Mouse (Mus musculus): ENCODE measurements at regions not wholly inside any gene's neighbourhood (a gene's known extent, or its start where the extent isn't known, plus 50 kb on each side); places are given as distances from the start of the nearest gene placed in this dataset.

DNA sequence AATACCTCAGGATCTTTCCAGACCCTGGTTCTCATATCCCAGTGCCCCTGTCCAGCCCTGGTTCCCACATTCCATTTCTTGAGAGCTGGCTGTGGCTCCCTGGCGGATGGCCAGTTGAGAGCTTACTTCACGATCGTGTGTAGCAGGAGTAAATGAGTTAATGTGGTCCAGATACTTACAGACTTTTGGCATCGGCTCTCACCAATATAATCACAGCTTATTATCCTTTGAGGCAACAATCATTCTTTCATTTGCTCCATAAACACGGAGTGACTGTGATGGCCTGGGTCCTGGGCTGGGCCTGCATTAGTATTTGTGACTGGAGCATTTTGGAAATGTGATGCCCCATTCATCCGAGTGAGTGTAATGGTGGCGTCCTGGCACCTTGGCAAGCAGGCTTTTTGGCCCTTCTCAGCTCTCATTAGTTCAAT is 103.5 kb downstream of the Btg1 start:
- Histone ChIP-seq H3K4me2 (no peak overlapping the region), H3K27ac (ENCODE audit: low read depth, low read length) (no peak overlapping the region), H3K9me3 (ENCODE audit: control insufficient read depth, low read length) (no peaks in the 10 kb centered on the region), H3K4me1 (ENCODE audit: control insufficient read depth, insufficient read depth, low read length) (peaks cover 12% of the 10 kb centered on the region), H3K9ac (ENCODE audit: low read length) (no peak overlapping the region), H3K27me3 (ENCODE audit: control insufficient read depth, insufficient read depth, low read length) (no peaks in the 10 kb centered on the region), H3K36me3 (ENCODE audit: control insufficient read depth, insufficient read depth, low read length) (no peaks in the 10 kb centered on the region), H3K4me3 (ENCODE audit: low read depth, low read length) (no peak overlapping the region)
- peak; percentile 65 for DNase-seq (ENCODE audit: low spot score, missing footprints)
- no peak for ATAC-seq (ENCODE audit: low FRiP score)
- WGBS = 80% methylated on average over 7 of the region's 7 CpGs

DNA sequence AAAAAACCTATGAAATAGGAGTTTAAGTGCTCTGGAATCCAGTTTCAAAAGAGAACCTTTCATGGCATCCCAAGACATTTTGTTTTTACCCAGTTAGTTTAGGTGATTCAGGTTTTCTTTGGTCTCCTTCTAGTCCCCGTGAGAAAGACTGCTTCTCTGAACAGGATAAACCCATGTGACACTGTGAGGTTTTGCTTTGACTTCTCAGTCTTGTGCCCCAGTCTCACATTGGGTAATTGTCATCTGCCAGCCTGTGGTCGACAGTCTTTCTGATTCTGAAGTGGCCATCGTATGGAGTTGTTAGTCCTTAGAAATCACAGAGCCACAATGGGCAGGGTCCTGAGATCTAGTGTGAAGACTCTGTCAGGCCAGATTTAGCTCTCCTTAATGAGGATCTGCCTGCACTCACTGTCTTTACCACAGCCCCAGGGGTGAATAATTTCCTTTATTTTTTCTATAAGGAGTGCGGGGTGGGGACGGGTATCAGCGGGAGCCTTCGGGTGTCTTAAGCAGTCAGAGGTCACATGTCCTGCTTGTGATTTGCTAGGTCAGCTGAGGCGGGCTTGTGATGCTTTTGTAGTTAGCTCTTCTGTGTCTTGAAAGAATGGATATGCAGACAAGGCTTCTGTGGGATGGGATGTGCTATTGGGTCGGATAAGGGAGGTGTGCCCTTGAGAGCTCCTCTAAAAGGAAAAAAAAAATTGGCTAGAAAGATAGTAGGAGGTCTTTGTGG is 104.3 kb downstream of the Btg1 start:
- Histone ChIP-seq H3K9me3 (ENCODE audit: control insufficient read depth, low read length) (no peaks in the 10 kb centered on the region), H3K27ac (ENCODE audit: low read depth, low read length) (no peak overlapping the region), H3K4me2 (no peak overlapping the region), H3K36me3 (ENCODE audit: control insufficient read depth, insufficient read depth, low read length) (no peaks in the 10 kb centered on the region), H3K4me1 (ENCODE audit: control insufficient read depth, insufficient read depth, low read length) (peaks cover 12% of the 10 kb centered on the region), H3K9ac (ENCODE audit: low read length) (no peak overlapping the region), H3K4me3 (ENCODE audit: low read depth, low read length) (no peak overlapping the region), H3K27me3 (ENCODE audit: control insufficient read depth, insufficient read depth, low read length) (no peaks in the 10 kb centered on the region)
- ATAC-seq (ENCODE audit: low FRiP score) = peak; percentile 33
- peak; percentile 84 for DNase-seq (ENCODE audit: low spot score, missing footprints)
- WGBS = 27% methylated on average over 9 of the region's 9 CpGs

- peak; percentile 93 for ATAC-seq (ENCODE audit: low FRiP score)
- no peaks in the 10 kb centered on the region for H3K36me3 ChIP-seq (ENCODE audit: control insufficient read depth, insufficient read depth, low read length)
- no peak overlapping the region for H3K27ac ChIP-seq (ENCODE audit: low read depth, low read length)
- peak; percentile 88 for DNase-seq (ENCODE audit: low spot score, missing footprints)
- no peaks in the 10 kb centered on the region for H3K27me3 ChIP-seq (ENCODE audit: control insufficient read depth, insufficient read depth, low read length)
- H3K4me3 ChIP-seq (ENCODE audit: low read depth, low read length) = no peak overlapping the region
- WGBS = 31% methylated on average over 9 of the region's 9 CpGs
- H3K4me1 ChIP-seq (ENCODE audit: control insufficient read depth, insufficient read depth, low read length) = peaks cover 9% of the 10 kb centered on the region
- H3K9me3 ChIP-seq (ENCODE audit: control insufficient read depth, low read length) = no peaks in the 10 kb centered on the region
- H3K4me2 ChIP-seq = no peak overlapping the region
- H3K9ac ChIP-seq (ENCODE audit: low read length) = no peak overlapping the region
These were observed 105.7 kb downstream of the Btg1 start for GRCm38 (mm10) chr10:96722491-96722890.

- 93% methylated on average over 6 of the region's 6 CpGs for WGBS
These were observed 106.3 kb downstream of the Btg1 start for GRCm38 (mm10) chr10:96723071-96723470.

DNA sequence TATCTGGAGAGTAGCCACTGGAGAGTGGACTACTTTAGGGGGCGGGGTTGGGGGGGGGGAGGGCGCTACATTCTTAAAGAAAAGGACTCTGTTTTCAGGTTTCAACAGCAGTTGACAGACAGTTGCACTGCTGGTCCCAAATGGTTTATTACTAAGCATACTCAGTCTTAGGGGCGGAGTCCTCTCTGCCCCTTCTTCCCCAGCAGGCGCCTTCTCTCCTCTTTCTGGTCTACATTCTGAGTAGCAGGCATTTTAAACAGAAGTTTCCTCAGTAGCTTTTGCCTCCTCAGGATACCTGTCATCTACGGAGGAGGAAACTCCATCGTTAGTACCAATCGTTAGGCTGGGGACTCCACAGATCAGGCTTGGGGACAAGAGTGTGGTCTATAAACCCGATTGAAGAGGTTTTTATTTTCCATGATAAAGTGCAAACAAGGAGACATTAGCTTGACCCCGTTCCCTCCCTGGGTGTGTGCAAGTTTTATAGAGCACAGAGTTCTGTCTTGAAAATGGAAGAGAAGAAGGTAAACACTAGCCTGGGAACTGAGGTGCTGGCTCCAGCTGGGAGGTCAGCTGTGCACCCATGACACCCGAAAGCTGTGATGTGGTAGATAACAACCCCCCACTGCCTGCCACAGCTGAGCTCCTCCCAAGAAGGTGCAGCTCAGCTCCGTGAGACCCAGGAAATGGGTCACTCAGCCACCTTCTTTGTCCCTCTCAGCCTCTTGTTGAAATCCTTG is 107.8 kb downstream of the Btg1 start:
- Histone ChIP-seq H3K27me3 (ENCODE audit: control insufficient read depth, insufficient read depth, low read length) (no peaks in the 10 kb centered on the region), H3K36me3 (ENCODE audit: control insufficient read depth, insufficient read depth, low read length) (no peaks in the 10 kb centered on the region), H3K27ac (ENCODE audit: low read depth, low read length) (no peak overlapping the region), H3K4me1 (ENCODE audit: control insufficient read depth, insufficient read depth, low read length) (peaks cover 9% of the 10 kb centered on the region; the same call in 1 of the 2 replicates), H3K9ac (ENCODE audit: low read length) (no peak overlapping the region), H3K4me3 (ENCODE audit: low read depth, low read length) (no peak overlapping the region), H3K4me2 (no peak overlapping the region), H3K9me3 (ENCODE audit: control insufficient read depth, low read length) (no peaks in the 10 kb centered on the region)
- DNase-seq (ENCODE audit: low spot score, missing footprints) (no peak), ATAC-seq (ENCODE audit: low FRiP score) (no peak)
- WGBS = 58% methylated on average over 11 of the region's 11 CpGs

More at GRCm38 (mm10) chr10:96723071-96723470, 106.3 kb downstream of the Btg1 start:
- DNase-seq (ENCODE audit: low spot score, missing footprints) = peak; percentile 60
- Histone ChIP-seq H3K4me3 (ENCODE audit: low read depth, low read length) (no peak overlapping the region), H3K4me2 (no peak overlapping the region), H3K9ac (ENCODE audit: low read length) (no peak overlapping the region), H3K4me1 (ENCODE audit: control insufficient read depth, insufficient read depth, low read length) (peaks cover 9% of the 10 kb centered on the region; the same call in 1 of the 2 replicates), H3K9me3 (ENCODE audit: control insufficient read depth, low read length) (no peaks in the 10 kb centered on the region), H3K36me3 (ENCODE audit: control insufficient read depth, insufficient read depth, low read length) (no peaks in the 10 kb centered on the region), H3K27ac (ENCODE audit: low read depth, low read length) (no peak overlapping the region), H3K27me3 (ENCODE audit: control insufficient read depth, insufficient read depth, low read length) (no peaks in the 10 kb centered on the region)
- ATAC-seq (ENCODE audit: low FRiP score) = no peak

- 89% methylated on average over 12 of the region's 12 CpGs for WGBS
These were observed 110.3 kb downstream of the Btg1 start for GRCm38 (mm10) chr10:96726801-96727780.

DNA sequence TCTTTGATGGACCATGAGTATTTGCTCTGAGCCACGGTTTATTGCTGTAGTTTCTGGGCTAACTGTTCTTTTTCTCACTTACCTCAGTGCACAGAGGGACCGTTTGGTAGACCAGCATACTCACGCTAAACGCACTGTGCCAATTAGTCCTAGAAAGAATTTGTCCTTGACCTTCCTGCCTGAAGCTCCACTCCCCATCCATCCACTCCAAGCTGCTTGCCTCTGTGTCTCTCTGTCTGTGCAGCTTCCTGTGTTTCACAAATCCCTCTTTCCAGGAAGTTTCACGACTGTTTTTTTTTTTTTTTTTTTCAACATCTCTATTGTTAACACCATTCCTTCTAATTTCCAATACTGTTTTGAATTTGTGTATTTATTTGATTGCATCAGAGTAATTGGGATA is 116.8 kb downstream of the Btg1 start:
- WGBS = 77% methylated on average over 5 of the region's 5 CpGs

More at GRCm38 (mm10) chr10:96726801-96727780, 110.3 kb downstream of the Btg1 start:
- Histone ChIP-seq H3K4me1 (ENCODE audit: control insufficient read depth, insufficient read depth, low read length) (peaks cover 5% of the 10 kb centered on the region; the same call in 1 of the 2 replicates), H3K27me3 (ENCODE audit: control insufficient read depth, insufficient read depth, low read length) (no peaks in the 10 kb centered on the region), H3K9me3 (ENCODE audit: control insufficient read depth, low read length) (no peaks in the 10 kb centered on the region), H3K36me3 (ENCODE audit: control insufficient read depth, insufficient read depth, low read length) (no peaks in the 10 kb centered on the region), H3K4me3 (ENCODE audit: low read depth, low read length) (no peak overlapping the region), H3K9ac (ENCODE audit: low read length) (no peak overlapping the region), H3K4me2 (no peak overlapping the region), H3K27ac (ENCODE audit: low read depth, low read length) (no peak overlapping the region)
- no peak for ATAC-seq (ENCODE audit: low FRiP score)
- peak; percentile 33 for DNase-seq (ENCODE audit: low spot score, missing footprints)

DNA sequence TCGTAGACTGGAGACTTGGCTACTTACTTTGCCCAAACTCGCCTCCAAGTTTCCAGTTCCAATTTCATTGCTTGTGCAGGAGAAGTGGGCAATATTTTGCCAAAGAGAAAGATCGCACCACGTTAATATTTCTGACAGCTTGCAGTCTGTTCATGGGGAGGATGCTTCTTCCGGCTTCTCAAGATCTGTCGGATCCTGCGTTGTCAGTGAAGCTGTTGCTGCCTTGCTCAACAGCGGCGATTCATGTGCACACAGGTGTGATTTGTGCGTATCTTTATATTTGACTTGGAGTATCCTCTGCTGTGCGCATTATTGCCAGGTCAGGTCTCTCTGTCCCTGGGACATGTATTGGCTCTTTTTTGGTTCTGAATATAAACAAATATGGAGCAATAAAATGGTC is 118.3 kb downstream of the Btg1 start:
- no peak overlapping the region for H3K27ac ChIP-seq (ENCODE audit: low read depth, low read length)
- no peaks in the 10 kb centered on the region for H3K4me1 ChIP-seq (ENCODE audit: control insufficient read depth, insufficient read depth, low read length)
- no peaks in the 10 kb centered on the region; the same call in 1 of the 2 replicates for H3K27me3 ChIP-seq (ENCODE audit: control insufficient read depth, insufficient read depth, low read length)
- H3K9me3 ChIP-seq (ENCODE audit: control insufficient read depth, low read length) = no peaks in the 10 kb centered on the region
- no peak overlapping the region for H3K4me2 ChIP-seq
- H3K36me3 ChIP-seq (ENCODE audit: control insufficient read depth, insufficient read depth, low read length) = no peaks in the 10 kb centered on the region
- H3K9ac ChIP-seq (ENCODE audit: low read length) = no peak overlapping the region
- ATAC-seq (ENCODE audit: low FRiP score) = no peak
- 90% methylated on average over 11 of the region's 11 CpGs for WGBS
- no peak overlapping the region for H3K4me3 ChIP-seq (ENCODE audit: low read depth, low read length)
- peak; percentile 57 for DNase-seq (ENCODE audit: low spot score, missing footprints)

More for the DNA sequence above, 116.8 kb downstream of the Btg1 start:
- Histone ChIP-seq H3K9me3 (ENCODE audit: control insufficient read depth, low read length) (no peaks in the 10 kb centered on the region), H3K9ac (ENCODE audit: low read length) (no peak overlapping the region), H3K36me3 (ENCODE audit: control insufficient read depth, insufficient read depth, low read length) (no peaks in the 10 kb centered on the region), H3K4me3 (ENCODE audit: low read depth, low read length) (no peak overlapping the region), H3K4me1 (ENCODE audit: control insufficient read depth, insufficient read depth, low read length) (no peaks in the 10 kb centered on the region), H3K4me2 (no peak overlapping the region), H3K27me3 (ENCODE audit: control insufficient read depth, insufficient read depth, low read length) (no peaks in the 10 kb centered on the region), H3K27ac (ENCODE audit: low read depth, low read length) (no peak overlapping the region)
- ATAC-seq (ENCODE audit: low FRiP score) (no peak), DNase-seq (ENCODE audit: low spot score, missing footprints) (peak; percentile 68)
